Mouse (Mus musculus): ENCODE data around the gene Selenos. TPM values are rescaled to one million over a fixed set of nuclear protein-coding genes. Genes with fewer than 3 reads are reported as not detected.

Gene Selenos
- polyA plus RNA-seq, 1 experiment from 2014 or later = 145 TPM

- Histone ChIP-seq H3K4me2 (ENCODE audit: low read length) (no peak overlapping the region), H3K9ac (ENCODE audit: low read depth, low read length) (no peak overlapping the region), H3K4me3 (replicated peaks; ENCODE audit: low read depth, low read length) (no peak overlapping the region), H3K27ac (no peak overlapping the region), H3K9me3 (replicated peaks; ENCODE audit: low read length) (no peaks in the 10 kb centered on the region), H3K36me3 (ENCODE audit: insufficient read depth, low read length) (no peaks in the 10 kb centered on the region), H3K27me3 (ENCODE audit: insufficient read depth, low read length) (no peaks in the 10 kb centered on the region), H3K4me1 (replicated peaks; ENCODE audit: insufficient read depth, low read length) (0 out of 2 replicates have a peak, but pooled peaks cover 3% of the 10 kb centered on the region)
- no peak for DNase-seq (ENCODE audit: low spot score)
- TF ChIP-seq CTCF (IDR thresholded peaks at IDR 0.05; ENCODE audit: low read depth) = no peak
- no peak for ATAC-seq (replicated peaks; ENCODE audit: low FRiP score, low read depth)
- 77% methylated on average over 5 of the region's 5 CpGs for WGBS
These were observed 59.4 kb downstream of the Selenos start for GRCm38 (mm10) chr7:66138878-66139277.

Other genes with a start within 250 kb of the Selenos start
- 3.2 and 4.2 TPM in 2 replicates for gene Pcsk6, start 217.9 kb upstream of the Selenos start, polyA plus RNA-seq (2015; fragmentation: Nextera tagmentation; extraction: Ambion mirVana)
- gene Gm45213, start 36.0 kb upstream of the Selenos start, polyA plus RNA-seq (2015; fragmentation: Nextera tagmentation; extraction: Ambion mirVana) = not detected in 2 replicates
- 114 and 127 TPM in 2 replicates for gene Snrpa1, start 20.6 kb upstream of the Selenos start, polyA plus RNA-seq (2015; fragmentation: Nextera tagmentation; extraction: Ambion mirVana)
- gene Chsy1, start 29.9 kb downstream of the Selenos start, polyA plus RNA-seq (2015; fragmentation: Nextera tagmentation; extraction: Ambion mirVana) = 12.0 and 12.2 TPM in 2 replicates

Measured in kidney, postnatal 0 days (tissue).